Mouse (Mus musculus): Measurements from ENCODE around the gene Bicdl1.
A peak's percentile ranks its signal among the peaks of the same experiment; 100 is the strongest.

DNA sequence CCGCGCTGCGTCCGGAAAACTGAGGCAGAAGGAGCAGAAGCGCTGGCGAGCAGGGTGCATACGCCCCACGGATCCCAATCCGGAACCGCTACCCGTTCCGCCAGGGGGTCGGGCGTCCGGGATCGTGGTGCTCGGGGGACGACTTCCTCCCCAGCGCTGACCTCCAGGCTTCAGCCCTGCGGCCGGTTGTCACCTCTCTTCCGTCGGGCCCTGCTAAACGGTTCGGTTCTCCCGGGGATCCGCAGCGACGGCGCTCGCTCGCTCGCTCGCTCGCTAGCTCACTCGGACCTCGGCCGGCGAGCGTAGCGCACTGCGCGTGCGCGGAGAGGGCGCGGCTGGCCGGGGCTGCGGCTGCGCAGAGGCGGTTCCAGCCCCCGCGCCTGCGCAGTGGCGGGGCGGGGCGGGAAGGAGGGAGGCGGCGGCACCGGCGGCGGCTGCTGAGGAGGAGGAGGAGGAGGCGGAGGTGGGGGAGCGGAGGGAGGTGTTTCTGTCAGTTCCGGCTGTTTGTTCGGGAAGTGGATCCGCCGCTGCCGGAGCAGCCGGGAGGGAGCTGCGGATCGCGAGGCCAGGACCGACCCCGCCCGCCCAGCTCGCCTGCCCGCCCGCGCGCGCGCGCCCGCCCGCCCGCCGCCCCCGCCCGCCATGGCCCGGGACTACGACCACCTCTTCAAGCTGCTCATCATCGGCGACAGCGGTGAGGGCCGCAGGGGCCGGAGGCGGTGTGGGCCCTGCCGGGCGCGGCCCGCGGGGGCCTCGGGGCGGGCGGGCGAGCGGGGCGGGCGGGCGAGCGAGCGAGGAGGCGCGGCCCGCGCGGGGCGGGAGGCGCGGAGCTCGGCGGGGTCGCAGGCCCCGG, 99.7 kb downstream of the Bicdl1 start, which contains the start of gene Rab35:
- TF ChIP-seq CTCF (IDR thresholded peaks at IDR 0.05; ENCODE audit: low read depth, low read length) (no peak), POLR2A (IDR thresholded peaks at IDR 0.05; ENCODE audit: borderline replicate concordance, low read depth, low read length) (peak; percentile 77)
